In the genomic region with DNA sequence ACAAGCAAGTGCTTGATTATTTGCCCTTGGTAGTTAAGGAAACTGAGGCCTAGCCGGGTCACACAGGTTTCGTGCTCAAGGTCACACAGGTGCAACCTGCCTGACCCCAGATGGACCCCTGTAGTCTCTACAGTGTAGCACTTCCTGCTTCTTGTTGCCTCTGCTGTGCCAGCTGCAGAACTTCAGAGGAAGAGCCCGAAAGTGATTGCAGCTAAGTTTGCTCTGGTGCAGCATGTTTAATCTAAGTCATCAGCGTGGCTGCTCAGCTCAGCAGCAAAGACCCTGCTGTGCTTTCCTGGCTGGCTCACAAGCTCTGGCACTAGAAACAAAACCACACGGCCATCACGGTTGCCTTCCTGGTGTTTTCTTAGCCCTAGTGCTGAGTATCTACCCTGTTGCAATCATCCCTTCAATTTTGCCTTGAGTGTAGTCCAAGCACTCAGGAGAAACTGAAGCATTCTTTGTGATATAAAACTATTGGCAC, we compare ENCODE assay signal across 10 mouse cellular contexts.
DNase-seq lines count a peak whose midpoint lies in the region; ATAC-seq and TF ChIP-seq lines count a peak whose summit lies in the region.
"Had no signal": no experiment of that assay in that cellular context is flagged by ENCODE, and none has a peak within 500 bp of the region (broad histone marks: within the 10 kb centered on the region; RNA-seq: fewer than 3 reads in every experiment).

No protein-coding gene starts in this region.

- 70% methylated on average over 6 of the region's 6 CpGs for WGBS in kidney, postnatal 0 days
- WGBS in lung, embryonic 14.5 days = 54% methylated on average over 6 of the region's 6 CpGs

- H3K36me3 ChIP-seq in kidney, postnatal 0 days (ENCODE audit: insufficient read depth, low read length) = no peaks in the 10 kb centered on the region
- H3K36me3 ChIP-seq in lung, embryonic 14.5 days (ENCODE audit: insufficient read depth) = no peaks in the 10 kb centered on the region
- H3K36me3 ChIP-seq: embryonic facial prominence, embryonic 12.5 days had no signal

- no peak for TF ChIP-seq CTCF in kidney, postnatal 0 days (IDR thresholded peaks at IDR 0.05; ENCODE audit: low read depth)
- no peak for TF ChIP-seq CTCF in lung, embryonic 14.5 days (IDR thresholded peaks at IDR 0.05; ENCODE audit: low read depth)

- no peaks in the 10 kb centered on the region for H3K9me3 ChIP-seq in kidney, postnatal 0 days (replicated peaks; ENCODE audit: low read length)
- no peaks in the 10 kb centered on the region for H3K9me3 ChIP-seq in lung, embryonic 14.5 days (ENCODE audit: low read depth, low read length)
- H3K9me3 ChIP-seq: embryonic facial prominence, embryonic 12.5 days had no signal

- peak overlapping the region; percentile 2 for H3K4me2 ChIP-seq in kidney, postnatal 0 days (ENCODE audit: low read length)
- peak overlapping the region; percentile 19; the same call in 1 of the 2 replicates for H3K4me2 ChIP-seq in lung, embryonic 14.5 days
- H3K4me2 ChIP-seq: embryonic facial prominence, embryonic 12.5 days had no signal

- no peak overlapping the region for H3K9ac ChIP-seq in kidney, postnatal 0 days (ENCODE audit: low read depth, low read length)
- no peak overlapping the region for H3K9ac ChIP-seq in lung, embryonic 14.5 days
- H3K9ac ChIP-seq: embryonic facial prominence, embryonic 12.5 days had no signal

- no peaks in the 10 kb centered on the region for H3K27me3 ChIP-seq in kidney, postnatal 0 days (ENCODE audit: insufficient read depth, low read length)
- no peaks in the 10 kb centered on the region for H3K27me3 ChIP-seq in lung, embryonic 14.5 days (ENCODE audit: insufficient read depth, low read length)

- no peak for ATAC-seq in kidney, postnatal 0 days (replicated peaks; ENCODE audit: low FRiP score, low read depth)
- ATAC-seq in activated CD4-positive, CD25-positive, alpha-beta regulatory T cell, adult 4 months = peak; percentile 4
- ATAC-seq in lung, embryonic 14.5 days (ENCODE audit: insufficient read depth) = no peak
- no peak for ATAC-seq in cerebellum, adult (ENCODE audit: insufficient number of reproducible peaks, low FRiP score, low TSS enrichment)

- no peak overlapping the region for H3K4me3 ChIP-seq in kidney, postnatal 0 days (replicated peaks; ENCODE audit: low read depth, low read length)
- H3K4me3 ChIP-seq in lung, embryonic 14.5 days (ENCODE audit: low read depth, low read length) = 0 out of 2 replicates have a peak overlapping the region, but pooled peaks have one; percentile 72
- H3K4me3 ChIP-seq: embryonic facial prominence, embryonic 12.5 days had no signal

- peaks cover 17% of the 10 kb centered on the region; the same call in 1 of the 2 replicates for H3K4me1 ChIP-seq in kidney, postnatal 0 days (replicated peaks; ENCODE audit: insufficient read depth, low read length)
- H3K4me1 ChIP-seq in lung, embryonic 14.5 days (ENCODE audit: insufficient read depth) = peaks cover 14% of the 10 kb centered on the region

- H3K27ac ChIP-seq in kidney, postnatal 0 days = 0 out of 2 replicates have a peak overlapping the region, but pooled peaks have one; percentile 15
- no peak overlapping the region for H3K27ac ChIP-seq in lung, embryonic 14.5 days (ENCODE audit: low read depth)
- H3K27ac ChIP-seq: embryonic facial prominence, embryonic 12.5 days had no signal

- no peak for DNase-seq in kidney, postnatal 0 days (ENCODE audit: low spot score)
- no peak for DNase-seq in kidney, adult 9 months
- no peak for DNase-seq in lung, embryonic 14.5 days
- peak; percentile 66 to 84 for DNase-seq in thymus, postnatal 36 days
- DNase-seq in ovary, postnatal 36 days (ENCODE audit: low spot score) = no peak
- DNase-seq: adrenal gland, postnatal 36 days; heart, adult 18-20 months had no signal

Comparison
In these comparisons a context has a peak if more than half of its experiments do, and no peak if none do; other contexts are left out.
1. DNase-seq: peak in thymus, postnatal 36 days (2 of 2); none in kidney, postnatal 0 days (single experiment), kidney, adult 9 months (single experiment), lung, embryonic 14.5 days (single experiment) and ovary, postnatal 36 days (single experiment).